Comparison of ENCODE assay signal across 7 mouse cellular contexts in genomic region chr15:92161163-92162025, GRCm38 (mm10).
DNase-seq lines count a peak whose midpoint lies in the region; ATAC-seq lines count a peak whose summit lies in the region.

No protein-coding gene starts in this region.

- H3K4me2 ChIP-seq in hindbrain, embryonic 16.5 days (ENCODE audit: low read length) = peak overlapping the region; percentile 63
- H3K4me2 ChIP-seq in midbrain, embryonic 14.5 days (ENCODE audit: low read length) = peak overlapping the region; percentile 68

- intact Hi-C loops in gastrocnemius, postnatal 14 days (cut with DNase I; ENCODE audit: low total_unique reads) = no loop called here

- H3K36me3 ChIP-seq in hindbrain, embryonic 16.5 days (ENCODE audit: control insufficient read depth, insufficient read depth, low read length) = no peaks in the 10 kb centered on the region
- H3K36me3 ChIP-seq in midbrain, embryonic 14.5 days (ENCODE audit: control insufficient read depth, insufficient read depth, low read length) = no peaks in the 10 kb centered on the region

- 17% methylated on average over 20 of the region's 20 CpGs for WGBS in hindbrain, embryonic 16.5 days
- 17% methylated on average over 20 of the region's 20 CpGs for WGBS in midbrain, embryonic 14.5 days

- ATAC-seq in hindbrain, embryonic 16.5 days = peak; percentile 93
- peak; percentile 82; the same call in 1 of the 2 replicates for ATAC-seq in midbrain, embryonic 14.5 days (ENCODE audit: low FRiP score, low TSS enrichment)
- no peak for ATAC-seq in erythroid progenitor cell, adult 5-6 weeks (replicated peaks; ENCODE audit: low FRiP score, poor library complexity, severe bottlenecking)

- peaks cover 6% of the 10 kb centered on the region; the same call in 1 of the 2 replicates for H3K4me1 ChIP-seq in hindbrain, embryonic 16.5 days (ENCODE audit: control insufficient read depth, insufficient read depth, low read depth, low read length)
- H3K4me1 ChIP-seq in midbrain, embryonic 14.5 days (ENCODE audit: control insufficient read depth, insufficient read depth, low read length) = peaks cover 15% of the 10 kb centered on the region

- H3K9ac ChIP-seq in hindbrain, embryonic 16.5 days (ENCODE audit: low read depth, low read length) = peak overlapping the region; percentile 70
- H3K9ac ChIP-seq in midbrain, embryonic 14.5 days (replicated peaks; ENCODE audit: low read length) = peak overlapping the region; percentile 49

- H3K27ac ChIP-seq in hindbrain, embryonic 16.5 days (ENCODE audit: low read depth, low read length) = peak overlapping the region; percentile 74
- peak overlapping the region; percentile 80 for H3K27ac ChIP-seq in midbrain, embryonic 14.5 days (replicated peaks; ENCODE audit: low read depth, low read length)

- peak overlapping the region; percentile 54 for H3K4me3 ChIP-seq in hindbrain, embryonic 16.5 days (ENCODE audit: low read length)
- peak overlapping the region; percentile 37 for H3K4me3 ChIP-seq in midbrain, embryonic 14.5 days (replicated peaks; ENCODE audit: low read depth, low read length)

- no peaks in the 10 kb centered on the region for H3K27me3 ChIP-seq in hindbrain, embryonic 16.5 days (replicated peaks; ENCODE audit: control insufficient read depth, insufficient read depth, low read length)
- H3K27me3 ChIP-seq in midbrain, embryonic 14.5 days (ENCODE audit: control insufficient read depth, insufficient read depth, low read length) = no peaks in the 10 kb centered on the region

- peak; percentile 49 for DNase-seq in cerebellum, adult 11 months
- peak; percentile 39 for DNase-seq in embryo, embryonic 10.5 days (ENCODE audit: low spot score)
- DNase-seq in midbrain, embryonic 14.5 days = peak; percentile 80
- DNase-seq in gastrocnemius, postnatal 14 days = no peak
- no peak for DNase-seq in spleen, postnatal 14 days (ENCODE audit: low spot score in 2 of 2)

- no peaks in the 10 kb centered on the region for H3K9me3 ChIP-seq in hindbrain, embryonic 16.5 days (ENCODE audit: control insufficient read depth, low read length)
- H3K9me3 ChIP-seq in midbrain, embryonic 14.5 days (ENCODE audit: control insufficient read depth, low read length) = no peaks in the 10 kb centered on the region

Comparison
In these comparisons a context has a peak if more than half of its experiments do, and no peak if none do; other contexts are left out.
1. DNase-seq: peak in cerebellum, adult 11 months (single experiment), embryo, embryonic 10.5 days (single experiment) and midbrain, embryonic 14.5 days (single experiment); none in gastrocnemius, postnatal 14 days (single experiment) and spleen, postnatal 14 days (0 of 2).